Mouse (Mus musculus): ENCODE results near the gene Prkab1.

DNA sequence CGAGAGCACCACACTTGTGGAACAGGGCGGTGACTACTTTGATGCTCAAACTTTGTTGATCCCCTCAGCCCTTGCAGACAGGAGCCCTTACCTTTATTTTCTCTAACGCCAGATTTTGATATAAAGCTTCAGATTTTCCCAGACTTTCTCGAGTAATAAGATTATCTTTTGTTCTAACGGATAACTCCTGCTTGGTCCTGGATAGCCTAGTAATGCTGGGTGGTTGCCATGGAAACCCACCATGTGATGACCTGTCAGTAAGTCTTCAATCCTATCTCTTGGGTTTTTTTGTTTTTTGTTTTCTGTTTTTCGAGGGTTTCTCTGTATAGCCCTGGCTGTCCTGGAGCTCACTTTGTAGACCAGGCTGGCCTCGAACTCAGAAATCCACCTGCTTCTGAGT is 17.9 kb upstream of the Prkab1 start:
- TF ChIP-seq CTCF (IDR thresholded peaks at IDR 0.05; ENCODE audit: borderline replicate concordance, control insufficient read depth, extremely low read depth, insufficient read depth, low read length, poor library complexity) (no peak), POLR2A (IDR thresholded peaks at IDR 0.05; ENCODE audit: control insufficient read depth, extremely low read depth, insufficient read depth, low read length, poor library complexity) (no peak)

Measured in thymus, adult 2 months (tissue).